Comparison of ENCODE assay signal across 11 mouse cellular contexts in the genomic region with DNA sequence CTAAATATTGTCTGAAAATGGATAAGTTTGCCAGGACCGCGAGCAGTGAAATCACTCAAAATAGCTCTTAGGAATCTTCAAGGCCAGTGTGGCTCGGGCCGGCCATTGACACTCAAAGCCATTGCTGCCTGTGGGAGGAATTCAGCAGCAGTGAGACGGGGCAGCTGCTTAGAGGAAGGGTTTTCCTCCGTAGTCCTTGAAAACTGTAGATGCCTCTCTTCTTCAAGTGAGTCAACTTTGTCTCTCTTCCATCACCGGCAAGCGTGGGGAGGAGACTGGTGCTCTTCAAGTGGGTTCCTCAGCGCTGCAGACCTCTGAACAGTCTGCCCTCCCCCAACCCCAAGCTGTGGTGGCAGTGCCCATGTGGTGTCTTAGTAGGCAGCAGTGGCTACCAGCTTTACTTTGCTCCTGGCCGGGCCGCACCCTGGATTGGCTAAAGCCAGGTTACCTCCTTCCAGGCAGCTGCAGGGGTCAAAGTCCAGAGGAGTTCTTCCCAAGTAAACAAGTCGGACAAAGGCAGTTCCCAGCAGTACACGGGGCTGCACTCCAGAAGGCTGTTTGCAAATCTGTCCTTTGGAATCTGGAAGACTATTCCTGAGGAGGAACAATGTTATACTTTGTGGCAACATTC. TPM values are rescaled to one million over a fixed set of nuclear protein-coding genes. Genes with fewer than 3 reads are reported as not detected.
DNase-seq lines count a peak whose midpoint lies in the region; ATAC-seq and TF ChIP-seq lines count a peak whose summit lies in the region.
"Had no signal": no experiment of that assay in that cellular context is flagged by ENCODE, and none has a peak within 500 bp of the region (broad histone marks: within the 10 kb centered on the region; RNA-seq: fewer than 3 reads in every experiment).

No protein-coding gene starts in this region.

- no peak for TF ChIP-seq POLR2A in heart, adult 2 months (IDR thresholded peaks at IDR 0.05; ENCODE audit: insufficient read depth, low read depth, low read length)

- intact Hi-C loops in heart, adult 2 months (cut with DNase I): loop anchor here (2.0 to 5.0 kb wide), 3 partner anchors 20 to 101 kb away; no protein-coding TSS in a partner anchor
- intact Hi-C loops in heart, postnatal 25 days (cut with DNase I): loop anchor here (5.0 kb wide), 3 partner anchors 39 to 361 kb away; no protein-coding TSS in a partner anchor

- ATAC-seq in heart, embryonic 14.5 days (ENCODE audit: insufficient number of reproducible peaks, insufficient read depth, low FRiP score, low read depth): no peak
- ATAC-seq in kidney, postnatal 0 days (replicated peaks; ENCODE audit: low FRiP score, low read depth): peak; percentile 87
- peak; percentile 79 for ATAC-seq in stomach, embryonic 14.5 days (ENCODE audit: insufficient number of reproducible peaks, insufficient read depth, low FRiP score, low read depth)

- H3K79me2 ChIP-seq in heart, adult 2 months (replicated peaks; ENCODE audit: control insufficient read depth, insufficient read depth, low read length): no peaks in the 10 kb centered on the region

- peak overlapping the region; percentile 15 for H3K9ac ChIP-seq in heart, adult 2 months (ENCODE audit: low read depth, low read length)
- 0 out of 2 replicates have a peak overlapping the region, but pooled peaks have one; percentile 2 for H3K9ac ChIP-seq in heart, embryonic 14.5 days (ENCODE audit: low read length)
- H3K9ac ChIP-seq in kidney, postnatal 0 days (ENCODE audit: low read depth, low read length): 0 out of 2 replicates have a peak overlapping the region, but pooled peaks have one; percentile 35
- no peak overlapping the region for H3K9ac ChIP-seq in stomach, embryonic 14.5 days (replicated peaks; ENCODE audit: low read depth, low read length)
- H3K9ac ChIP-seq: hindbrain, embryonic 13.5 days; liver, embryonic 14.5 days had no signal

- peak overlapping the region; percentile 67 for H3K27ac ChIP-seq in heart, adult 2 months
- 0 out of 4 replicates have a peak overlapping the region, but pooled peaks have one; percentile 15 to 20 for H3K27ac ChIP-seq in heart, embryonic 14.5 days (replicated peaks in 1 of 2; ENCODE audit: control insufficient read depth in 1 of 2, insufficient read depth in 1 of 2, low read depth in 2 of 2, low read length in 2 of 2)
- peak overlapping the region; percentile 84 for H3K27ac ChIP-seq in kidney, postnatal 0 days
- H3K27ac ChIP-seq in stomach, embryonic 14.5 days (ENCODE audit: low read length): peak overlapping the region; percentile 74
- H3K27ac ChIP-seq: hindbrain, embryonic 13.5 days; liver, embryonic 14.5 days had no signal

- H3K36me3 ChIP-seq in heart, adult 2 months (ENCODE audit: control insufficient read depth, insufficient read depth, low read length): no peaks in the 10 kb centered on the region
- H3K36me3 ChIP-seq in heart, embryonic 14.5 days (ENCODE audit: control insufficient read depth, insufficient read depth, low read length): no peaks in the 10 kb centered on the region
- no peaks in the 10 kb centered on the region for H3K36me3 ChIP-seq in kidney, postnatal 0 days (ENCODE audit: insufficient read depth, low read length)
- H3K36me3 ChIP-seq in stomach, embryonic 14.5 days (ENCODE audit: control insufficient read depth, insufficient read depth, low read length): no peaks in the 10 kb centered on the region
- H3K36me3 ChIP-seq: hindbrain, embryonic 13.5 days had no signal

- 0 out of 2 replicates have a peak, but pooled peaks have one; percentile 43 for TF ChIP-seq EP300 in heart, adult 2 months (IDR thresholded peaks at IDR 0.05; ENCODE audit: insufficient read depth, low read depth, low read length)

- H3K4me1 ChIP-seq in heart, adult 2 months (ENCODE audit: control insufficient read depth, insufficient read depth, low read length): peaks cover 14% of the 10 kb centered on the region
- peaks cover 8 to 15% of the 10 kb centered on the region in 2 experiments for H3K4me1 ChIP-seq in heart, embryonic 14.5 days (ENCODE audit: control insufficient read depth in 2 of 2, insufficient read depth in 2 of 2, low read length in 2 of 2)
- H3K4me1 ChIP-seq in kidney, postnatal 0 days (replicated peaks; ENCODE audit: insufficient read depth, low read length): peaks cover 13% of the 10 kb centered on the region
- H3K4me1 ChIP-seq in stomach, embryonic 14.5 days (ENCODE audit: control insufficient read depth, insufficient read depth, low read length): peaks cover 7% of the 10 kb centered on the region; the same call in 1 of the 2 replicates
- H3K4me1 ChIP-seq: hindbrain, embryonic 13.5 days had no signal

- TF ChIP-seq CTCF in heart, adult 2 months (IDR thresholded peaks at IDR 0.05): no peak
- TF ChIP-seq CTCF in kidney, postnatal 0 days (IDR thresholded peaks at IDR 0.05; ENCODE audit: low read depth): no peak

- no peaks in the 10 kb centered on the region for H3K27me3 ChIP-seq in heart, adult 2 months (ENCODE audit: control insufficient read depth, insufficient read depth, low read length)
- H3K27me3 ChIP-seq in heart, embryonic 14.5 days (ENCODE audit: control insufficient read depth, insufficient read depth, low read length): no peaks in the 10 kb centered on the region
- no peaks in the 10 kb centered on the region for H3K27me3 ChIP-seq in kidney, postnatal 0 days (ENCODE audit: insufficient read depth, low read length)
- H3K27me3 ChIP-seq in stomach, embryonic 14.5 days (ENCODE audit: control insufficient read depth, insufficient read depth, low read length): no peaks in the 10 kb centered on the region

- no peaks in the 10 kb centered on the region for H3K9me3 ChIP-seq in heart, embryonic 14.5 days (ENCODE audit: control insufficient read depth, low read length)
- H3K9me3 ChIP-seq in kidney, postnatal 0 days (replicated peaks; ENCODE audit: low read length): no peaks in the 10 kb centered on the region
- peaks cover 4% of the 10 kb centered on the region; the same call in 1 of the 2 replicates for H3K9me3 ChIP-seq in stomach, embryonic 14.5 days (ENCODE audit: control insufficient read depth, low read depth, low read length)

- WGBS in heart, adult 2 months: 32% methylated on average over 13 of the region's 13 CpGs
- 41% methylated on average over 13 of the region's 13 CpGs for WGBS in heart, embryonic 14.5 days
- WGBS in kidney, postnatal 0 days: 54% methylated on average over 13 of the region's 13 CpGs
- WGBS in stomach, embryonic 14.5 days: 44% methylated on average over 13 of the region's 13 CpGs

- DNase-seq in heart, adult 2 months: peak; percentile 66 to 69
- DNase-seq in heart, postnatal 25 days (ENCODE audit: low spot score): no peak
- DNase-seq in kidney, postnatal 0 days (ENCODE audit: low spot score): no peak
- no peak for DNase-seq in MN1 (ENCODE audit: low spot score)
- DNase-seq in B cell, adult 2 months: no peak
- no peak for DNase-seq in right cerebral cortex, postnatal 25 days
- DNase-seq: cerebellum, postnatal 25 days had no signal

- no peak overlapping the region for H3K4me3 ChIP-seq in heart, adult 2 months
- no peak overlapping the region for H3K4me3 ChIP-seq in heart, embryonic 14.5 days (ENCODE audit: control insufficient read depth in 1 of 2, insufficient read depth in 1 of 2, low read depth in 1 of 2, low read length in 2 of 2)
- H3K4me3 ChIP-seq in kidney, postnatal 0 days (replicated peaks; ENCODE audit: low read depth, low read length): no peak overlapping the region
- H3K4me3 ChIP-seq in stomach, embryonic 14.5 days (ENCODE audit: low read depth, low read length): no peak overlapping the region
- H3K4me3 ChIP-seq: hindbrain, embryonic 13.5 days had no signal

- H3K4me2 ChIP-seq in heart, embryonic 14.5 days (ENCODE audit: low read length): peak overlapping the region; percentile 24; the same call in 1 of the 2 replicates
- H3K4me2 ChIP-seq in kidney, postnatal 0 days (ENCODE audit: low read length): no peak overlapping the region
- peak overlapping the region; percentile 22; the same call in 1 of the 2 replicates for H3K4me2 ChIP-seq in stomach, embryonic 14.5 days (replicated peaks; ENCODE audit: low read depth, low read length)
- H3K4me2 ChIP-seq: hindbrain, embryonic 13.5 days had no signal

RNA-seq across cellular contexts. Expression of a gene that starts 21.1 kb away (rescaled TPM):
- 10 to 100 TPM in 1 of 2 experiments, 1 to 10 TPM in 1; 9.0 to 11.2 TPM for total RNA-seq in heart, adult 2 months (2021)
- 18.1 and 18.8 TPM in 2 replicates for polyA plus RNA-seq in heart, adult 2 months (2012; rRNA removed)
- 10 to 100 TPM in 1 of 2 experiments, 1 to 10 TPM in 1; 9.6 to 13.0 TPM for total RNA-seq in heart, postnatal 25 days (2021)
- 13.7 and 15.3 TPM in 2 replicates for polyA plus RNA-seq in heart, embryonic 14.5 days (2014; fragmentation: Nextera tagmentation; extraction: Ambion mirVana)
- 9.9 and 10.6 TPM in 2 replicates for polyA plus RNA-seq in kidney, postnatal 0 days (2015; fragmentation: Nextera tagmentation; extraction: Ambion mirVana)
- polyA plus RNA-seq in stomach, embryonic 14.5 days (2014; fragmentation: Nextera tagmentation; extraction: Ambion mirVana): 3.4 and 4.0 TPM in 2 replicates

RNA-seq across cellular contexts. Expression of a gene that starts 33.8 kb away (rescaled TPM):
- total RNA-seq in heart, adult 2 months (2021): 10 to 100 TPM; 39.7 to 40.4 TPM
- polyA plus RNA-seq in heart, adult 2 months (2012; rRNA removed): 16.1 and 31.1 TPM in 2 replicates
- total RNA-seq in heart, postnatal 25 days (2021): 10 to 100 TPM; 48.7 to 49.7 TPM
- polyA plus RNA-seq in heart, embryonic 14.5 days (2014; fragmentation: Nextera tagmentation; extraction: Ambion mirVana): 37.1 and 38.4 TPM in 2 replicates
- 26.9 and 27.5 TPM in 2 replicates for polyA plus RNA-seq in kidney, postnatal 0 days (2015; fragmentation: Nextera tagmentation; extraction: Ambion mirVana)
- 46.1 and 48.8 TPM in 2 replicates for polyA plus RNA-seq in stomach, embryonic 14.5 days (2014; fragmentation: Nextera tagmentation; extraction: Ambion mirVana)

Comparison
In these comparisons a context has a peak if more than half of its experiments do, and no peak if none do; other contexts are left out.
1. DNase-seq: peak in heart, adult 2 months (2 of 2); none in heart, postnatal 25 days (single experiment), kidney, postnatal 0 days (single experiment), MN1 (single experiment), B cell, adult 2 months (0 of 2) and right cerebral cortex, postnatal 25 days (single experiment).
2. H3K27ac ChIP-seq: peak in every context shown above with its lines; median percentile 84 in kidney, postnatal 0 days; 74 in stomach, embryonic 14.5 days; 67 in heart, adult 2 months; 18 in heart, embryonic 14.5 days.